Mouse (Mus musculus) bone marrow macrophage, adult 2 months (primary cell): Measurements from ENCODE around the gene Trim60. TPM values are rescaled to one million over a fixed set of nuclear protein-coding genes. Genes with fewer than 3 reads are reported as not detected.

Source experiments
- H3K27ac ChIP-seq: 2 replicates; pipeline ENCODE4 v1.5.1; 2012; ENCODE audit warnings: low read depth, low read length; ENCODE audit not compliant: insufficient read depth
- H3K4me1 ChIP-seq: 2 replicates; pipeline ENCODE4 v1.6.1; 2012; ENCODE audit warnings: low read length; ENCODE audit not compliant: control insufficient read depth, insufficient read depth
- H3K4me3 ChIP-seq: 2 replicates; pipeline ENCODE4 v1.5.1; 2012; ENCODE audit warnings: mild to moderate bottlenecking, low read length, moderate library complexity; ENCODE audit not compliant: insufficient read depth
- CTCF ChIP-seq: IDR thresholded peaks from 2 replicates; pipeline ENCODE4 v1.5.1; 2012; ENCODE audit warnings: low read depth, mild to moderate bottlenecking, low read length, moderate library complexity
- POLR2A ChIP-seq: IDR thresholded peaks from 2 replicates; pipeline ENCODE4 v1.6.1; 2012; ENCODE audit warnings: mild to moderate bottlenecking, low read depth, low read length, borderline replicate concordance
- polyA plus RNA-seq: library from polyadenylated mRNA; stranded (reverse); fragments of >200 nt; gene quantifications from 2 replicates; pipeline ENCODE4 v1.2.4, GENCODE M21; 2012; ENCODE audit not compliant: missing spikeins, insufficient read depth, insufficient read length

Trim60 gene
- not detected in 2 replicates for polyA plus RNA-seq

DNA sequence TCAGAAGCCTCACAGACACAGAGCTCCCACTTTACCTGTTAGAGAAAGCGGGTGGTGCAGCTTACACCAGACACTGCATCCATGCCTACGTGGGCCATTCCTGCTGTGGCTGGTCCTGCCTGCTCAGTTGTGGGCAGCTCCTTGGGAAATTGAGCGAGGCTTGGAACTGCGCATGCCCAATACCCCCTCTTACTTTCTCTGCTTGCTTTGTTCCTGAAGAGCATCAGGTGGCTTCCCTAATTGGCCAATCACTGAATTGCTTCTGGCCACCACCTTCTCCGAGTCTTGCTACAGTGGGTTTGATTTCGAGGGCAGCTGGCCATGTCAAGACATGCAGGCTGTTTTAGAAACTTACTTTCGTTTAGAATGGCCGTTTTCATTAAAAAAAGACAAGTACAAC is at the start of gene Trim60, which contains the start of gene Trim61:
Gene Trim60 (minus strand): TSS at position 162 of the 400 bp plus-strand sequence.
Gene Trim61 (minus strand): TSS at position 101 of the 400 bp plus-strand sequence.
- Histone ChIP-seq H3K4me1 (no peaks in the 10 kb centered on the region), H3K4me3 (no peak within 1 kb of the TSS), H3K27ac (no peak within 1 kb of the TSS)
- TF ChIP-seq CTCF, result no peak
- TF ChIP-seq POLR2A, result no peak

GRCm38 (mm10) chr8:65067694-65068472 is 49.5 kb upstream of the Trim60 start:
- Histone ChIP-seq H3K4me3 (no peak overlapping the region), H3K4me1 (no peaks in the 10 kb centered on the region), H3K27ac (no peak overlapping the region)
- TF ChIP-seq CTCF, result no peak
- no peak for TF ChIP-seq POLR2A

- Histone ChIP-seq H3K27ac (no peak overlapping the region), H3K4me1 (no peaks in the 10 kb centered on the region), H3K4me3 (no peak overlapping the region)
- no peak for TF ChIP-seq CTCF
- no peak for TF ChIP-seq POLR2A
Measured at GRCm38 (mm10) chr8:65067031-65067430, 48.6 kb upstream of the Trim60 start.

DNA sequence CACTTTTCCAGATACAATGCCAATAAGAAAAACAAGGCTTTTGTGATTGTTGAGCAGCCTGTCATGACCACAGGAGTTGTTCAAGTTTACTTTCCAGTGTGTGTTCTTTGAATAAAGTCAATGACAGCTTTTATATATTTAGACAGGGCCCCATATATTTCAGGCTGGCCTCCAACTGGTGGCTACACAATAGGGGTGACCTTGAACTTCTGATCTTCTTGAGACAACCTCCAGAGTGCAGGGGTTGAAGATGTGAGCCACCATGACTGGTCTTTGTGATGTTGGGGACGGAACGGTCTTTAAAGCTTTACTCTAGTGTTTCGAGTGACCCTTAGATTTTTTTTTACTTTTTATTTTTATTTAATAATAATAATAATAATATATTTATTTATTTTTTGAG is 47.2 kb upstream of the Trim60 start:
- H3K4me1 ChIP-seq, result no peaks in the 10 kb centered on the region
- TF ChIP-seq POLR2A (no peak), CTCF (no peak)
- no peak overlapping the region for H3K27ac ChIP-seq
- H3K4me3 ChIP-seq, result no peak overlapping the region

- Histone ChIP-seq H3K4me3 (no peak overlapping the region), H3K4me1 (no peaks in the 10 kb centered on the region), H3K27ac (no peak overlapping the region)
- TF ChIP-seq CTCF (no peak), POLR2A (no peak)
Measured at GRCm38 (mm10) chr8:65064071-65064470, 45.7 kb upstream of the Trim60 start.

DNA sequence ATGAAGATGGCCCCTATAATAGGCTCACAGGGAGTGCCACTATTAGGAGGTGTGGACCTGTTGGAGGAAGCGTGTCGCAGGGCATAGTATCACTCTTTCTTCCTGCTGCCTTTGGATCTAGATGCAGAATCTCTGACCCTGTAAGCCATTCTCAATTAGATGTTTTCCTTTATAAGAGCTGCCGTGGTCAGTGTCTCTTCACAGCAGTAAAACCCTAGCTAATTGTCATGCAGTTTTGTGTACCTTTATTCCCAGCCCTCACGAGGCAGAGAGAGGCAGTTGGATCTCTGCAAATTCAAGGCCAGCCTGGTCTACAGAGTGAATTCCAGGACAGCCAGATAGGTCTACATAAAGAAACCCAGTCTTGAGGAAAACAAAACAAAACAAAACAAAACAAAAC is 43.8 kb upstream of the Trim60 start:
- TF ChIP-seq POLR2A (no peak), CTCF (no peak)
- no peak overlapping the region for H3K27ac ChIP-seq
- H3K4me3 ChIP-seq, result no peak overlapping the region
- no peaks in the 10 kb centered on the region for H3K4me1 ChIP-seq

DNA sequence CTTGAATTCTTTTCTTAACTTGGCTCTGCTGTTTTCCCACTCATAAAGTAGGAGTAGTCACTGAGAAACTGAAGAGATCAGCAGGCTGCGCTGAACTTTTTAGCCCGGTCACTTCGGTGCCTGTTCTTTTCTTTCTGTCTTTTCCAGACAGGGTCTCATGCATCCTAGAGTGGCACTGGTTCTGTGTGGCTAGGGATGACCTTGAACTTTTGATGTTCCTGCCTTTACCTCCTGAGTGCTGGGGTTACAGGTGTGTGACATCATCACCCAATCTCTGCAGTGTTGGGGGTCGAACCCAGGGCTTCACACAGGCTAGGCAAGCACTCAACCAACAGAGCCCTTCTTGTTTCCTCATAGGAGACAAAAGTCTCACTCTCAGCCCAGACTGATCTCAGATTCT is 38.3 kb upstream of the Trim60 start:
- Histone ChIP-seq H3K27ac (no peak overlapping the region), H3K4me3 (no peak overlapping the region), H3K4me1 (no peaks in the 10 kb centered on the region)
- no peak for TF ChIP-seq CTCF
- TF ChIP-seq POLR2A, result no peak

GRCm38 (mm10) chr8:65053968-65054367 is 35.6 kb upstream of the Trim60 start:
- H3K4me1 ChIP-seq, result no peaks in the 10 kb centered on the region
- H3K4me3 ChIP-seq, result no peak overlapping the region
- no peak overlapping the region for H3K27ac ChIP-seq
- no peak for TF ChIP-seq POLR2A
- TF ChIP-seq CTCF, result no peak

- H3K27ac ChIP-seq, result no peak overlapping the region
- H3K4me3 ChIP-seq, result no peak overlapping the region
- H3K4me1 ChIP-seq, result no peaks in the 10 kb centered on the region
- TF ChIP-seq CTCF (no peak), POLR2A (no peak)
Measured at GRCm38 (mm10) chr8:65053554-65053953, 35.2 kb upstream of the Trim60 start.

- no peak overlapping the region for H3K27ac ChIP-seq
- TF ChIP-seq CTCF, result no peak
- no peak for TF ChIP-seq POLR2A
Measured at GRCm38 (mm10) chr8:65047801-65048200, 29.4 kb upstream of the Trim60 start.

GRCm38 (mm10) chr8:65047193-65047592 is 28.8 kb upstream of the Trim60 start:
- H3K27ac ChIP-seq, result no peak overlapping the region
- TF ChIP-seq POLR2A (no peak), CTCF (no peak)
- no peak overlapping the region for H3K4me3 ChIP-seq
- H3K4me1 ChIP-seq, result no peaks in the 10 kb centered on the region

More at GRCm38 (mm10) chr8:65047801-65048200, 29.4 kb upstream of the Trim60 start:
- no peak overlapping the region for H3K4me3 ChIP-seq
- H3K4me1 ChIP-seq, result no peaks in the 10 kb centered on the region
